Mouse (Mus musculus): Measurements from ENCODE around the gene Gm26566. TPM values are rescaled to one million over a fixed set of nuclear protein-coding genes. Genes with fewer than 3 reads are reported as not detected.

The Gm26566 gene
- 0.62 TPM for polyA plus RNA-seq (2014; fragmentation: Illumina TruSeq; extraction: RNeasy Lipid Tissue Mini Kit (QIAGEN cat#74804); ENCODE audit: low read depth, low replicate concordance)

DNA sequence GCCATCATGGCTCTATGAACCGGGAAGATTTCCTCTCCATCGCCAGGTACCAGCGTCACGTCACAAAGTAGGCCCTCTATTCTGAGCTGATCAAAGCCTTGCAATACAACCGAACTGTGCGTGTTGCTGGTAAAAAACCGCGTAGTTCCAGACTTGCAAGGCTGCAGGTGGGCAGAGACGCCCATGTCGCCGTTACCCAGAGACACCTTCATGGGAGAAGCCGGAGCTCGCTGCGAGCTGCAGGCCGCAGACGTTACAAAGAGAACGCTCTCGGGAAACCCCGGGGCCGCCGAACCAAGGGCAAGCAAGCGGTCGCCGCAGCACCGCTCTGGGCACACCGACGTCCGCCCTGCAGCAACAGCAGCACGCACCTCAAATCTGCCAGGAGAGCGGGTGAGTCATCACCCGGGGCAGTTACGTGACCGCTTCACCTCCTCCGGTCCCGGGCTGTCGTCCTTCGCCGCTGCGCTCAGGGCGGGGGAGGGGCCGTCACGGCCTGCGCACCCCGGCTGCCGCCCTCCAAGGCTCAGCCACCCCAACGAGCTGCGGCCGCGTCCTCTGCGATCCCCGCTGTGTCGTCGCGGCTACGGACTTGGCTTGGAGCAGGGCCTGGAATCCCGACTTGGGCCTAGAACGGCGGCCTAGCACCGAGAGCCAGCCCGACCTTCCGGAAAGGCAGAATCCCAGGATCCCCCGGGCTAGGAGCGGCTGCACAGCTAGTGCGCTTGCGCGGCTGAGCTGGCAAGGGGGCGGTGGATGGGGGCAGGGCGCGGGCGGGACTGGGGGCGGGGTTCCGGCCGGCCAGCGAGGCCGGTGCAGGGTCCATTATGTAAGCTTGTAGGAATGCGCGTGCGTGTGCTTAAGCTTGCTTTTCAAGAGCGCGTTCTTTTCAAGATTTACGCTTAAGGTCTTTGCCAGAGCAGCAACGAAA is at the start of gene Gm26566, which contains the start of gene Klhl9:
Gm26566 (plus strand) TSS at position 15 of the 931 bp plus-strand sequence.
Klhl9 (minus strand) TSS at position 675 of the 931 bp plus-strand sequence.

DNA sequence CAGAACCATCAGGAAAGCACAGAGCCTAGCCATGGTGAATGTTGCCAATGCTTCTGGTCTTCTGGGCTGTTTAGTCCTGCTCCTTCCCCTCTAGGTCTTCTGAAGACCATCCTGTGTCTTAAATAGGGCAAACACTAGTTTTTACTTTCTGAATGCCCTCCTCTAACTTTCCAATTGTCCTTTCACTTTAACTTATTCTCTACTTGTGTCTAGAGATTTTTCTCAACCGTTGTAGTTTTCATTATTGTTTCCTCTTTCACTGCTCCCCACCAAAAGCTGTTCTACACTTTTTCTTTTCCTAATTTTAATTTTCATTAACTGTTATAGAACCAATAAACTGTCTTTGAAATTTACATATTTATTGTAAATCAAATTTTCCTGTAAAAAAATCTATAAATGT is 44.8 kb upstream of the Gm26566 start, which contains the start of gene Ifna16:
Ifna16 (minus strand) TSS at position 101 of the 400 bp plus-strand sequence.

GRCm38 (mm10) chr4:88683812-88684211 is 37.8 kb upstream of the Gm26566 start, which contains the start of gene Ifna2:
TSS of gene Ifna2 (minus strand) at chr4:88683912.

GRCm38 (mm10) chr4:88691259-88691658 is 30.3 kb upstream of the Gm26566 start, which contains the start of gene Ifnab:
TSS of gene Ifnab (minus strand) at chr4:88691359.

GRCm38 (mm10) chr4:88754818-88755340 is 33.3 kb downstream of the Gm26566 start, which contains the start of gene Gm13271:
TSS of gene Gm13271 (plus strand) at chr4:88754868.

DNA sequence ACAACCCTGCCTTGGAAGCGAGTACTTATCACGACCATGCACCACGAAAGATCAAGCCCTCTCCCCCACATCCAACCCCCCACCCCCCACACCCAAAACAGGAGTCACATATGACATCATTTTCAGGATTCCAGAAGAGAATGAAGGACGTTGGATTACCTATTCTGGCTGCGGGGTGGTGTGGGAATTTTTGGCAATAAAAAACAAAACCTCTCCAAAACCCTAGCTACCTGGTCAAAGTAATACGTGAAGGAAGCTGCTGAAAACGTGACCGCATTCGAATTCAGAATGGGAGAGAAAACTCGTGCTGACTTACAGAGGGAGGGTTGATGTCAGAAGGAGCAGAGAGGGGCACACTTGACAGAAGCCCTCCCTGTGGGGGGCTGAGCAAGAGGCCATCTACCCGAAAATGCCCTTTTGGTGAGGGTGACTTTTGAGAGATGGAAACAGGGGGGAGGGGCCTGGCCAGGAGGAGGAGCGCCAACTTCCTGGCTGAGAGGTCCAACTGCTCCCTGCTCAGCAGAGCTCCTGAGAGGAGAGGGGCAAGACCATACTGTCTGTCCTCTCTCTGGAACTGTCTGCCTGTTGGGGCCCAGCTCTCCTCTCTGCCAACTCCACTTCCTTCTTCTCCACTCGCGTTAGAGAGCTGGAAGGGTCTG is 38.1 kb downstream of the Gm26566 start, which contains the start of gene Gm13283:
Gm13283 (plus strand) TSS at position 510 of the 659 bp plus-strand sequence.

Other genes starting within 250 kb of the Gm26566 start
- gene Ifnb1, start 199.0 kb upstream of the Gm26566 start, polyA plus RNA-seq (2014; fragmentation: Illumina TruSeq; extraction: RNeasy Lipid Tissue Mini Kit (QIAGEN cat#74804); ENCODE audit: low read depth, low replicate concordance): not detected
- gene Ifna15, start 163.6 kb upstream of the Gm26566 start, polyA plus RNA-seq (2014; fragmentation: Illumina TruSeq; extraction: RNeasy Lipid Tissue Mini Kit (QIAGEN cat#74804); ENCODE audit: low read depth, low replicate concordance): not detected
- not detected for gene Ifna14, start 150.0 kb upstream of the Gm26566 start, polyA plus RNA-seq (2014; fragmentation: Illumina TruSeq; extraction: RNeasy Lipid Tissue Mini Kit (QIAGEN cat#74804); ENCODE audit: low read depth, low replicate concordance)
- not detected for gene Ifna9, start 129.4 kb upstream of the Gm26566 start, polyA plus RNA-seq (2014; fragmentation: Illumina TruSeq; extraction: RNeasy Lipid Tissue Mini Kit (QIAGEN cat#74804); ENCODE audit: low read depth, low replicate concordance)
- not detected for gene Ifna12, start 118.4 kb upstream of the Gm26566 start, polyA plus RNA-seq (2014; fragmentation: Illumina TruSeq; extraction: RNeasy Lipid Tissue Mini Kit (QIAGEN cat#74804); ENCODE audit: low read depth, low replicate concordance)
- gene C87499, start 87.4 kb upstream of the Gm26566 start, polyA plus RNA-seq (2014; fragmentation: Illumina TruSeq; extraction: RNeasy Lipid Tissue Mini Kit (QIAGEN cat#74804); ENCODE audit: low read depth, low replicate concordance): not detected
- not detected for gene Ifna13, start 77.3 kb upstream of the Gm26566 start, polyA plus RNA-seq (2014; fragmentation: Illumina TruSeq; extraction: RNeasy Lipid Tissue Mini Kit (QIAGEN cat#74804); ENCODE audit: low read depth, low replicate concordance)
- not detected for gene Ifna16, start 44.9 kb upstream of the Gm26566 start, polyA plus RNA-seq (2014; fragmentation: Illumina TruSeq; extraction: RNeasy Lipid Tissue Mini Kit (QIAGEN cat#74804); ENCODE audit: low read depth, low replicate concordance)
- gene Ifna2, start 37.9 kb upstream of the Gm26566 start, polyA plus RNA-seq (2014; fragmentation: Illumina TruSeq; extraction: RNeasy Lipid Tissue Mini Kit (QIAGEN cat#74804); ENCODE audit: low read depth, low replicate concordance): not detected
- not detected for gene Ifnab, start 30.4 kb upstream of the Gm26566 start, polyA plus RNA-seq (2014; fragmentation: Illumina TruSeq; extraction: RNeasy Lipid Tissue Mini Kit (QIAGEN cat#74804); ENCODE audit: low read depth, low replicate concordance)
- gene Klhl9, start 660 bp downstream of the Gm26566 start, polyA plus RNA-seq (2014; fragmentation: Illumina TruSeq; extraction: RNeasy Lipid Tissue Mini Kit (QIAGEN cat#74804); ENCODE audit: low read depth, low replicate concordance): 33.9 TPM
- gene Gm13271, start 33.1 kb downstream of the Gm26566 start, polyA plus RNA-seq (2014; fragmentation: Illumina TruSeq; extraction: RNeasy Lipid Tissue Mini Kit (QIAGEN cat#74804); ENCODE audit: low read depth, low replicate concordance): not detected
- not detected for gene Gm13283, start 38.3 kb downstream of the Gm26566 start, polyA plus RNA-seq (2014; fragmentation: Illumina TruSeq; extraction: RNeasy Lipid Tissue Mini Kit (QIAGEN cat#74804); ENCODE audit: low read depth, low replicate concordance)
- gene Gm13290, start 52.0 kb downstream of the Gm26566 start, polyA plus RNA-seq (2014; fragmentation: Illumina TruSeq; extraction: RNeasy Lipid Tissue Mini Kit (QIAGEN cat#74804); ENCODE audit: low read depth, low replicate concordance): not detected
- not detected for gene Gm13289, start 55.1 kb downstream of the Gm26566 start, polyA plus RNA-seq (2014; fragmentation: Illumina TruSeq; extraction: RNeasy Lipid Tissue Mini Kit (QIAGEN cat#74804); ENCODE audit: low read depth, low replicate concordance)
- not detected for gene Gm13272, start 58.0 kb downstream of the Gm26566 start, polyA plus RNA-seq (2014; fragmentation: Illumina TruSeq; extraction: RNeasy Lipid Tissue Mini Kit (QIAGEN cat#74804); ENCODE audit: low read depth, low replicate concordance)
- gene Ifnz, start 60.3 kb downstream of the Gm26566 start, polyA plus RNA-seq (2014; fragmentation: Illumina TruSeq; extraction: RNeasy Lipid Tissue Mini Kit (QIAGEN cat#74804); ENCODE audit: low read depth, low replicate concordance): not detected
- gene Gm13276, start 63.9 kb downstream of the Gm26566 start, polyA plus RNA-seq (2014; fragmentation: Illumina TruSeq; extraction: RNeasy Lipid Tissue Mini Kit (QIAGEN cat#74804); ENCODE audit: low read depth, low replicate concordance): not detected
- gene Gm13277, start 66.8 kb downstream of the Gm26566 start, polyA plus RNA-seq (2014; fragmentation: Illumina TruSeq; extraction: RNeasy Lipid Tissue Mini Kit (QIAGEN cat#74804); ENCODE audit: low read depth, low replicate concordance): not detected
- not detected for gene Gm13278, start 69.7 kb downstream of the Gm26566 start, polyA plus RNA-seq (2014; fragmentation: Illumina TruSeq; extraction: RNeasy Lipid Tissue Mini Kit (QIAGEN cat#74804); ENCODE audit: low read depth, low replicate concordance)
- gene Gm13275, start 72.7 kb downstream of the Gm26566 start, polyA plus RNA-seq (2014; fragmentation: Illumina TruSeq; extraction: RNeasy Lipid Tissue Mini Kit (QIAGEN cat#74804); ENCODE audit: low read depth, low replicate concordance): not detected
- gene Gm13279, start 75.6 kb downstream of the Gm26566 start, polyA plus RNA-seq (2014; fragmentation: Illumina TruSeq; extraction: RNeasy Lipid Tissue Mini Kit (QIAGEN cat#74804); ENCODE audit: low read depth, low replicate concordance): not detected
- gene Gm13285, start 77.9 kb downstream of the Gm26566 start, polyA plus RNA-seq (2014; fragmentation: Illumina TruSeq; extraction: RNeasy Lipid Tissue Mini Kit (QIAGEN cat#74804); ENCODE audit: low read depth, low replicate concordance): not detected
- not detected for gene Gm13287, start 81.4 kb downstream of the Gm26566 start, polyA plus RNA-seq (2014; fragmentation: Illumina TruSeq; extraction: RNeasy Lipid Tissue Mini Kit (QIAGEN cat#74804); ENCODE audit: low read depth, low replicate concordance)
- gene Gm13288, start 83.7 kb downstream of the Gm26566 start, polyA plus RNA-seq (2014; fragmentation: Illumina TruSeq; extraction: RNeasy Lipid Tissue Mini Kit (QIAGEN cat#74804); ENCODE audit: low read depth, low replicate concordance): not detected
- not detected for gene Ifna7, start 94.4 kb downstream of the Gm26566 start, polyA plus RNA-seq (2014; fragmentation: Illumina TruSeq; extraction: RNeasy Lipid Tissue Mini Kit (QIAGEN cat#74804); ENCODE audit: low read depth, low replicate concordance)
- not detected for gene Ifna11, start 98.2 kb downstream of the Gm26566 start, polyA plus RNA-seq (2014; fragmentation: Illumina TruSeq; extraction: RNeasy Lipid Tissue Mini Kit (QIAGEN cat#74804); ENCODE audit: low read depth, low replicate concordance)
- not detected for gene Ifna6, start 105.6 kb downstream of the Gm26566 start, polyA plus RNA-seq (2014; fragmentation: Illumina TruSeq; extraction: RNeasy Lipid Tissue Mini Kit (QIAGEN cat#74804); ENCODE audit: low read depth, low replicate concordance)
- not detected for gene Ifna5, start 113.7 kb downstream of the Gm26566 start, polyA plus RNA-seq (2014; fragmentation: Illumina TruSeq; extraction: RNeasy Lipid Tissue Mini Kit (QIAGEN cat#74804); ENCODE audit: low read depth, low replicate concordance)
- gene Ifna4, start 120.1 kb downstream of the Gm26566 start, polyA plus RNA-seq (2014; fragmentation: Illumina TruSeq; extraction: RNeasy Lipid Tissue Mini Kit (QIAGEN cat#74804); ENCODE audit: low read depth, low replicate concordance): not detected
- not detected for gene Ifna1, start 128.3 kb downstream of the Gm26566 start, polyA plus RNA-seq (2014; fragmentation: Illumina TruSeq; extraction: RNeasy Lipid Tissue Mini Kit (QIAGEN cat#74804); ENCODE audit: low read depth, low replicate concordance)
- gene Ifne, start 158.4 kb downstream of the Gm26566 start, polyA plus RNA-seq (2014; fragmentation: Illumina TruSeq; extraction: RNeasy Lipid Tissue Mini Kit (QIAGEN cat#74804); ENCODE audit: low read depth, low replicate concordance): not detected

All from adipose tissue, adult 10 weeks (tissue).